Mouse (Mus musculus) embryonic facial prominence, embryonic 12.5 days (tissue): ENCODE measurements around the gene Acaa1b. TPM values are rescaled to one million over a fixed set of nuclear protein-coding genes. Genes with fewer than 3 reads are reported as not detected.
A peak's percentile ranks its signal among the peaks of the same experiment; 100 is the strongest.

Source experiments
- ATAC-seq: fragments of 200-750 bp; cut with Nextera tagmentation; 2 replicates; pipeline ENCODE4 v1.8.0; 2017; ENCODE audit not compliant: insufficient number of reproducible peaks, insufficient read depth, low FRiP score, low TSS enrichment
- H3K27ac ChIP-seq: fragments of 300-500 bp; sonication (generic); 2 replicates; pipeline ENCODE4 v1.5.1; 2016; ENCODE audit warnings: mild to moderate bottlenecking
- H3K27me3 ChIP-seq: fragments of 300-500 bp; sonication (generic); 2 replicates; pipeline ENCODE4 v1.6.1; 2016; ENCODE audit warnings: mild to moderate bottlenecking, moderate library complexity
- H3K36me3 ChIP-seq: fragments of 300-500 bp; sonication (generic); 2 replicates; pipeline ENCODE4 v1.6.1; 2016; ENCODE audit warnings: mild to moderate bottlenecking
- H3K4me1 ChIP-seq: fragments of 300-500 bp; sonication (generic); 2 replicates; pipeline ENCODE4 v1.6.1; 2016
- H3K4me2 ChIP-seq: fragments of 300-500 bp; sonication (generic); replicated peaks from 2 replicates; pipeline ENCODE4 v1.6.1; 2016; ENCODE audit warnings: mild to moderate bottlenecking, moderate library complexity
- H3K4me3 ChIP-seq: fragments of 300-500 bp; sonication (generic); 2 replicates; pipeline ENCODE4 v1.5.1; 2016; ENCODE audit warnings: mild to moderate bottlenecking
- H3K9ac ChIP-seq: fragments of 300-500 bp; sonication (generic); 2 replicates; pipeline ENCODE4 v1.6.1; 2016; ENCODE audit warnings: mild to moderate bottlenecking, moderate library complexity
- H3K9me3 ChIP-seq: fragments of 300-500 bp; sonication (generic); 2 replicates; pipeline ENCODE4 v1.6.1; 2016; ENCODE audit warnings: mild to moderate bottlenecking, moderate library complexity
- WGBS: fragments of 180-500 bp; shearing (Covaris S2); methylation state at CpG from one replicate; pipeline ENCODE4 v1.1.7; 2016; 5-methylcytosine and 5-hydroxymethylcytosine counted together
- polyA plus RNA-seq: library from polyadenylated mRNA; unstranded; fragments of >200 nt; fragmentation: Nextera tagmentation; extraction: Ambion mirVana; gene quantifications from 2 replicates; pipeline ENCODE4 v1.2.1, GENCODE M21; 2016

Acaa1b gene
- polyA plus RNA-seq, 1 experiment from 2014 or later, result 2.3 TPM

DNA sequence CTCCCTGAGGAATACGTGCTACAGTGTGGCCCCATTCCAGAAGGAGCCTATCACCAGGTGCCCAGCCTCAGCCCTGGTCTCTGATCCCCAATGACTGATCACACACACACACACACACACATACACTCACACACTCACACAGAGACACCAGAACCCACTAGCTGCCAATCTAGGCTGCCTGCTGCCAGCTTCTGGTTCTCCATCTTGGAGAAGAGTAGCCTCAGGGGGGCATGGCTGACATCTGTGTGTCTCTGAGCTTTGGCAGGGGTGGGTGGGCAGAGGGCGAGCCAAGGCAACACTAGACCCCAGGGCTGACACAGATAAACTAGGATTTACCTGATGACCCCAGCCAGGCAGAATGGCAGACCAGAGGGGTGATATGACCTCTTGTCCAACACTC lies 18.1 kb downstream of the Acaa1b start:
- no peak overlapping the region for H3K9ac ChIP-seq
- no peaks in the 10 kb centered on the region for H3K4me1 ChIP-seq
- H3K4me2 ChIP-seq, result no peak overlapping the region
- H3K9me3 ChIP-seq, result no peaks in the 10 kb centered on the region
- H3K27ac ChIP-seq, result no peak overlapping the region
- no peak for ATAC-seq
- H3K4me3 ChIP-seq, result no peak overlapping the region
- 85% methylated on average over 2 of the region's 2 CpGs for WGBS
- no peaks in the 10 kb centered on the region for H3K36me3 ChIP-seq
- no peaks in the 10 kb centered on the region for H3K27me3 ChIP-seq

DNA sequence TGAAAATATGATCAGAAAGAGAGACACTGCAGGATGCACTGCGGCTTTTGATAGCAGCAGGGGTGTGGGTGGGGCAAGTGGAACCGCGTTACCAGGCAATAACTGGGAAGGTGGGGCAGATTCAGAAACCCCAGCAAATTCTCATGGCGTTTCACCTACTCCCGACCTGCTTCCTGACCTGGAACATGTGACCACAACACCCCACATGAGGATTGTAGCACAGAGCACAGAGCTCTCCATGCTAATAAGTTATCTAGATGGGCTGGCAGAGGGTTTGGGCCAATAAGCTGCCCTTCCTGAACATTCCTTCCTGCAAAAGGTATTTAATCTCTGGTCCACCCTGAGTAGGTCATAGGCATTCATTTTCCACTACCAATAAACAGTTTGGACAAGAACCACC lies 26.2 kb downstream of the Acaa1b start:
- WGBS, result 66% methylated on average over 5 of the region's 5 CpGs
- ATAC-seq, result no peak
- no peak overlapping the region for H3K4me3 ChIP-seq

DNA sequence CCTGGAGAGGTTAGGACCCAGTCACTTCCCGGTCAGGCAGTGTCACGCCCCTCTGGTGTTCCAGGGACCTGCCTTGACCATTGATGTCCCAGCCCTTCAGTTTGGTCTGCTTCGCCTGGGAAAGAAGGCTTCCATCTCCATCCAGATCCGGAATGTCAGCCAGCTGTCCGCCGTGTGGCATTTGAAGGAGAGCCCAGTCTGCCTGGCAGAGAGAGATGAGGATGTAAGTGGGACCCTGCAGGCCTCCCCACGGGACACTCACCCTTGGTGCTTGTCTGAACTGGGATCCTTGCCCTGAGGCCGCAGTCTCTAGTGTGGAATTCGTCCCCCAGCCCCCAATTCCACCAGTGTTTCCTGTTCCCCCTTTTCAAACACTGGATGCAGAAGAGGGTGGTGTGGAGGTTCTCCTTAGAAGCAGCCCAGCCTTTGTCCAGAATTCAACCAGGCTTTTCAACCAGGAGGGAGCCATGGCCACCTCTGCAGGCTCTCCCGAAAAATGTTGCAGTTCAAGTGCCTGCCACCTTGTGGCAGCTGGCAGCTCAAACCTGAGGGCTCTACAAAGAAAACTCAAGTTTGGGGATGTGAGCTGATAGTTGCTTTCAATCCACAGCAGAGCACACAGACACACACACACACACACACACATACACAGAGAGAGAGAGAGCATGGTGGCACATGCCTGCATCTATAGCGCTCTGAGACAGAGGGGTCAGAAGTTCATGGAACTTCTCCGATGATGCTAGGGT lies 28.3 kb downstream of the Acaa1b start:
- H3K9me3 ChIP-seq, result no peaks in the 10 kb centered on the region
- no peak for ATAC-seq
- no peaks in the 10 kb centered on the region for H3K36me3 ChIP-seq
- H3K27ac ChIP-seq, result no peak overlapping the region
- no peak overlapping the region for H3K4me2 ChIP-seq
- WGBS, result 77% methylated on average over 12 of the region's 12 CpGs
- H3K9ac ChIP-seq, result no peak overlapping the region
- no peaks in the 10 kb centered on the region; the same call in 1 of the 2 replicates for H3K4me1 ChIP-seq
- H3K27me3 ChIP-seq, result no peaks in the 10 kb centered on the region
- no peak overlapping the region for H3K4me3 ChIP-seq

More for the DNA sequence above, 26.2 kb downstream of the Acaa1b start:
- H3K27me3 ChIP-seq, result no peaks in the 10 kb centered on the region
- H3K4me1 ChIP-seq, result no peaks in the 10 kb centered on the region; the same call in 1 of the 2 replicates
- H3K9me3 ChIP-seq, result no peaks in the 10 kb centered on the region
- H3K9ac ChIP-seq, result no peak overlapping the region
- H3K36me3 ChIP-seq, result no peaks in the 10 kb centered on the region
- H3K4me2 ChIP-seq, result no peak overlapping the region
- H3K27ac ChIP-seq, result no peak overlapping the region

DNA sequence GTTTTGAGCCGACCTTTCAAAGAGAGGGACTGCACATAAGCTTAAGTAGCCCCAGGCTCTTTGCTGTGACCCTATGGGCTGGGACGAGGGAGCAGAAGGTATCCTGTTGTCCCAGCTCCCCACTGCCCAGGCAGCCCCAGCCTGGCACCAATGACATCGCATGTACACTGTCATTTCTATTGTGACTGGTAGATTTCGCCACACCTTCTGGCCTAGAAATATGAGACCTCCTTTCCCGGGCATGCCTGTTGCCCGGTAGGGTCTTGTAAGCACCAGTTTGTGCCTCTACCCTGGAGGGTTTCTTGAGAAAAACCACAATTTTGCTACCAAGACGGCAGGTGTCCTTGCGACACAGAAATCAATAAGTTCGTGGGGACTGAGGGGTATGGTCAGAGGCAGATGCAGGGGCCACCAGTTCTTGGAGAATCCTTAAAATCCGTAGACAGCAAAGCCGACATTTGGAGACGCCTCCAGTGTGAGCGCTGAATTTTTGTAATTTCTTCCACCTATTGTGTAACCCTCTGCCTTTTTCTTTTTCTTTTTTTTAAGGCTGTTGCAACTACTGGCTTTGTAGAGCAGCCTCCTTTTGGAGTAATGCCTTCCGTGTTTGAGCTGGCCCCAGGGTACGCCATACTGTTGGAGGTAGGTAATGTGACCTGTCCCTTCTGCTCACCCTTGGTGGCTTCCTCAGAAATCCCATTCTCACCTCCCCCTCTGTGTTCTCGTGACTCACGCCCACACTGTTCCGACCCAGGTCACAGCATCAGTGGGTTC lies 34.1 kb downstream of the Acaa1b start:
- Histone ChIP-seq H3K4me3 (no peak overlapping the region), H3K9ac (no peak overlapping the region), H3K27ac (no peak overlapping the region), H3K4me2 (no peak overlapping the region), H3K9me3 (no peaks in the 10 kb centered on the region), H3K36me3 (no peaks in the 10 kb centered on the region), H3K4me1 (0 out of 2 replicates have a peak, but pooled peaks cover 3% of the 10 kb centered on the region), H3K27me3 (no peaks in the 10 kb centered on the region)
- ATAC-seq, result no peak
- WGBS, result 77% methylated on average over 18 of the region's 18 CpGs

DNA sequence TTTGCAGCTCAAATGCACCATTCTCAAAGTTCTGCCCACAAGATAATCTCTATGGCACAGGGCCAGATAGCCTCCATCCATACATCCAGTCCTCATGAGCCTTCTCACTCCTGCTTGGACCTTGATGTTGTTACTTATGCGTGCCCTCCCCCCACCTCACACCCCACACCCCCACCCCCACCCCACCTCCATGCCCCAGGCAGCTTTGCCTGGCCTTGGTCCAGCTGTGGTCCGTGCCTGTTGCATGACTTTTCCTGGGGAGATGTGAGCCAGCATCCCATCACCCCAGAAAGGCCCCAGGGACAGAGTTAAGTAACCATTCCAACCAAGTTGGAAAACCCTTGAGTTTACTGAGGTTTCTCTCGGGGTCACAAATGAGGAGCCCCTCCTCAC lies 36.7 kb downstream of the Acaa1b start:
- no peaks in the 10 kb centered on the region for H3K9me3 ChIP-seq
- no peaks in the 10 kb centered on the region for H3K27me3 ChIP-seq
- no peak for ATAC-seq
- H3K4me1 ChIP-seq, result 0 out of 2 replicates have a peak, but pooled peaks cover 3% of the 10 kb centered on the region
- no peak overlapping the region for H3K4me3 ChIP-seq
- no peak overlapping the region for H3K9ac ChIP-seq
- no peak overlapping the region for H3K27ac ChIP-seq
- 73% methylated on average over 3 of the region's 3 CpGs for WGBS
- no peaks in the 10 kb centered on the region for H3K36me3 ChIP-seq
- H3K4me2 ChIP-seq, result no peak overlapping the region

DNA sequence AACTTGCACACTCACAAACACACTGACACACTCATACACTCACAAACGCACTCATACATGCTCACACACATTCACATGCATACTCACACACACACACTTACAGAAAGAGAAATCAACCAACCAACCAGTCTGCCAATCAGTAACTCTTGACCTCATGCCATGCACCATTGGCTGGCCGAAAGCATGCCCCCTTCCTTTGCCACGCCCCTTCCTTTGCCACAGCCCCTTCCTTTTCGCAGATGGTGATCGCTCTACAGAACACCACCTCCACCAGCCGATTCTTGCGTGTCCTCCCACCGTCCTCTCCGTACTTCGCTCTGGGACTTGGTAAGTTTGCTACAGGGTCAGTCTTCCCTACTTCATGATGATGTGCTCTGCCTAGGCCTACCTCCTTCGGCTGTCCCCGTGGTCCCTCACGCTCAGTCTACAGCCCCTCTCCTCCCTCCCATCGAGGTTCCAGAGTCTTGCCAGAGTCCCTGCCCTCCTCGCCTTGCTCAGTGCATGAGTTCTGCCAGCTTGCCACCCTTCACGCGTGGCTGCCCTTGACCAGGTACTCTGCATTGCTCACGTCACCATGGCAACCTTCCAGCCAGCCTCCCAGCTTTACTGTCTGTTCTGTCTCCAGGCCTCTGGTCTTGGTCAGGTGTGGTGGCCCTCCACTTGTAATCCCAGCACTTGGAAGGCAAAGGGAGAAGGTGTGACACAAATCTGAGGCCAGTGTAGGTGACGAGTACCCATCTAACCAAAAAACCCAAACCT lies 37.3 kb downstream of the Acaa1b start:
- no peak for ATAC-seq
- WGBS, result 88% methylated on average over 19 of the region's 19 CpGs

DNA sequence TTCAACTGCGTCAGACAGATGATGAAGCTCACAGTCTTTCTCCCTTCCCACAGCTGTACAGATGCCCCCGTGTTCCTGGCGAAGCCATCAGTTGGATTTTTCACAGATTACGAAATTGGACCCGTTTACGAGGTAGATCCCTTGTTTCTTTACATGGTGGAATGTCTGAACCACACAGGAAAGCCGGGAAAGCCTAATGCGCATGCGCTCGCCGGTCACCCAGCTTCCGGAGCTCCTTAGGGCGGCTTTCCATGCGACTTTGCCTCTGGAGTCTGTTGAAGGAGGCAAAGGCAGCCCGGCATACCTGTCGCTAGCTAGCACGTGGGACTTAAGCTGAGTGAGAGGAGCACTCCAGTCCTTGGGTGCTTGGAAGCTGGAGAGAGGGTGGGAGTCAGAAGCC lies 42.0 kb downstream of the Acaa1b start:
- H3K27ac ChIP-seq, result no peak overlapping the region
- H3K36me3 ChIP-seq, result no peaks in the 10 kb centered on the region

More for the DNA sequence above, 37.3 kb downstream of the Acaa1b start:
- no peak overlapping the region for H3K9ac ChIP-seq
- H3K27me3 ChIP-seq, result no peaks in the 10 kb centered on the region
- 0 out of 2 replicates have a peak, but pooled peaks cover 3% of the 10 kb centered on the region for H3K4me1 ChIP-seq
- no peak overlapping the region for H3K4me3 ChIP-seq
- no peaks in the 10 kb centered on the region for H3K36me3 ChIP-seq
- H3K27ac ChIP-seq, result no peak overlapping the region
- no peaks in the 10 kb centered on the region for H3K9me3 ChIP-seq
- H3K4me2 ChIP-seq, result no peak overlapping the region

DNA sequence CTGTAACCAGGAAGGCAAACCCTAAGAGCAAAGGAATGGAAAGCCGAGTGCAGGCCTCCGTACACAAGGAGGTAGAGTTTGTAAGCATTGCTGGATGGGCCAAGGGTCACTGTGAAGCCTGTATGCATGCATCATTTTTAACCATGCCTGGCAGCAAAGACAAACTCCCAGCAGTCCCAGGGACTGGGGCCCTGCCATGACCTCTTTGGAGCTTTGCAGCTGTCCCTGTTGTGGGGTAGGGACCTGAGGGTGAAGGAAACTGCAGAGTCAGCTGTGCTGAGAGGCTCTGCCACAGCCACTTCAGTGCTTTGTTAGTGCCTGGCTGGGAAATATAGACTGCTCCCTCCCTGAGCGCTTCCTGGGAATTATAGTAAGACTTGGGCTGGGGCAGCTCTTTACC lies 46.3 kb downstream of the Acaa1b start:
- Histone ChIP-seq H3K9me3 (no peaks in the 10 kb centered on the region), H3K27ac (peak overlapping the region; percentile 56; the same call in 1 of the 2 replicates), H3K4me3 (no peak overlapping the region), H3K27me3 (no peaks in the 10 kb centered on the region), H3K4me2 (no peak overlapping the region), H3K9ac (no peak overlapping the region), H3K4me1 (peaks cover 23% of the 10 kb centered on the region), H3K36me3 (no peaks in the 10 kb centered on the region)
- WGBS, result 40% methylated on average over 3 of the region's 3 CpGs
- ATAC-seq, result no peak

More for the DNA sequence above, 42.0 kb downstream of the Acaa1b start:
- Histone ChIP-seq H3K9me3 (no peaks in the 10 kb centered on the region), H3K4me2 (no peak overlapping the region), H3K4me3 (no peak overlapping the region), H3K9ac (no peak overlapping the region), H3K4me1 (peaks cover 13% of the 10 kb centered on the region), H3K27me3 (no peaks in the 10 kb centered on the region)
- 83% methylated on average over 17 of the region's 17 CpGs for WGBS
- no peak for ATAC-seq

DNA sequence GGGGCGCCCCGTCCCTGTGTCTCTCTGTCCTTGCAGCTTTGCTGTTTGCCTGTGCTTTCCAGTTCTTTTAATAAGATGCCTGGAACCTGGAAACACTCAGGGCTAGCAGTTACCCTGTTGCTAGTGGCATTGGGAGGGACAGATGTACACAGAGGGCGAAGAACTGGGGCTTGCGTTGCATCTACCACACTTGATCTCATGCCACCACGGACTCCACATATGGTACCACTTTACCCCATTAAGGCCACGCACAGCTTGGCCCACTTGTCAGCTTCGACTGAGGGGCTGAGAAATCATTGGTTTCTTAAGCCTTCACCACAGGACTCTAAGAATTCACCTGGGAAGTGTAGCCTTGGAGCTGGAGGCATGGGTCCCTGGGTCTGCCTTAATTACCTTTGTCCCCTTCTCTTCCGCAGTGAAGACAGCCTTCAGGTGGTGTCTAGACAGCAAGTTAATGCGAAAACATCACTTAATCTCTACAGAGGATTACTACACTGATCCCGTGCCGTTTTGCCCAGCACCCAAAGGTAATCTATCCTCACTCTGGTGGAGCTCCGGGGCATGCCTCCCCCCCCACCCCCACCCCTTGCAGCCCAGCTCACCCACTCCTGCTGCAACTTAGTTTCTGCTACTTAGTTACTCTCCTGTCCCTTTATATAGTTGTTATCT lies 47.1 kb downstream of the Acaa1b start:
- H3K4me3 ChIP-seq, result no peak overlapping the region
- no peaks in the 10 kb centered on the region for H3K36me3 ChIP-seq
- 28% methylated on average over 12 of the region's 12 CpGs for WGBS
- no peak overlapping the region for H3K9ac ChIP-seq
- no peak for ATAC-seq
- no peaks in the 10 kb centered on the region for H3K9me3 ChIP-seq
- H3K27ac ChIP-seq, result peak overlapping the region; percentile 56
- H3K4me2 ChIP-seq, result no peak overlapping the region
- no peaks in the 10 kb centered on the region for H3K27me3 ChIP-seq
- peaks cover 23% of the 10 kb centered on the region for H3K4me1 ChIP-seq

DNA sequence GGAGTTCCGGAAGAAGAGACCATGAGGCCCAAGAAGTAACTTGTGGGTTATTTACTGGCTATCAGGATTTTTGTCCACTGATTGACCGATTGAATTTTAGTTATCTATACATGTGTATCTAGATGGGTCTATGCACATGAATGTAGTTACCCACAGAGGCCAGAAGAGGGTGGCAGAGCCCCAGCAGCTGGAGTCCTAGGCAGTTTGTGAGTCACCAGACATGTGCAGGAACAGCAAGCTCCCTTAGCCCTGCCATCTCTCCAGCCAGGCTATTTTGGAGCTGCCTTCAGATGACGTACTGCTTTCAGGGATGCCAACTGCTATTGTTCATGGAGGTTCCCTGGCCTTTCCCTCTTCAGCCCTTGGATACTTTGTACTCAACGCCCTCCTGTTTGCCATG lies 49.3 kb downstream of the Acaa1b start:
- Histone ChIP-seq H3K4me2 (no peak overlapping the region), H3K4me1 (peaks cover 27% of the 10 kb centered on the region), H3K9ac (no peak overlapping the region), H3K27me3 (no peaks in the 10 kb centered on the region; the same call in 1 of the 2 replicates), H3K4me3 (no peak overlapping the region), H3K27ac (no peak overlapping the region), H3K36me3 (no peaks in the 10 kb centered on the region), H3K9me3 (no peaks in the 10 kb centered on the region)
- ATAC-seq, result no peak
- 86% methylated on average over 4 of the region's 4 CpGs for WGBS

DNA sequence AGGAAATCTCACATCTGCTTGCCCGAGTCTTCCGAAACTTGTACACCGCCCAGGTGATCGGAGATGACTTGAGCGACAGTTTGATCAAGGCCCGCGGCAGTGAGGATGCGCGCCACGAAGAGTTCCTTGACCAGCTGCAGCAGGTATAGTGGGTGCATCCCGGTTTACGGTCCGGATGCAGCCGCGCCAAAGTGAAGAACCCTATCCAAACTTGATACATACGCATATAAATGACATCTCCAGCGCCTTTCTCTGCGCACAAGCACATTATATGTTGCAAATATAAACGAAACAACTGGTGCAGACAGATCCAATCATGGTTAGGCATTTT lies 54.1 kb downstream of the Acaa1b start:
- WGBS, result 4% methylated on average over 19 of the region's 19 CpGs
- ATAC-seq, result no peak
- Histone ChIP-seq H3K27me3 (no peaks in the 10 kb centered on the region; the same call in 1 of the 2 replicates), H3K36me3 (no peaks in the 10 kb centered on the region), H3K4me2 (peak overlapping the region; percentile 79), H3K27ac (0 out of 2 replicates have a peak overlapping the region, but pooled peaks have one; percentile 5), H3K9me3 (no peaks in the 10 kb centered on the region), H3K4me1 (peaks cover 4% of the 10 kb centered on the region; the same call in 1 of the 2 replicates), H3K9ac (peak overlapping the region; percentile 40), H3K4me3 (peak overlapping the region; percentile 70)
